Comparison of ENCODE assay signal across 26 mouse cellular contexts in the genomic region with DNA sequence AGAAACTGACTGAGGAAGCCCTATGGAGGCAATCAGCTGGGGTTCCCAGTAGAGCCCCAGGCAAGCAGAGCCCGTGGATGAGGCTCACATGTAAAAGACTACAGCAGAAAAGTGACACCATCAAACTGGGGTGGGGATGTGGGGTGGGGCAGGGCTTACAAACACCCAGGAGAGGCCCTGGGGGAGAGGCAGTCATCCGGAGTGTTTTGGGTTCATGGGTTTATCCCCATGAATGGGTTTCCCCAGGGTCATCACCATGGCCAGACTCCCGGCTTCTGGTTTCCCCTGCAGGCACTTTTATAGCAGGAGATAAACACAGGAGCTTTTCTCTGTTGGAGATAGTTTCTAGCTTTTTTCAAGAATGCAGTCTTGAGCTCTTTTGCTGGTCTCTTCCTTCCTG. TPM values are rescaled to one million over a fixed set of nuclear protein-coding genes. Genes with fewer than 3 reads are reported as not detected.
DNase-seq lines count a peak whose midpoint lies in the region; ATAC-seq and TF ChIP-seq lines count a peak whose summit lies in the region.
"Had no signal": no experiment of that assay in that cellular context is flagged by ENCODE, and none has a peak within 500 bp of the region (broad histone marks: within the 10 kb centered on the region; RNA-seq: fewer than 3 reads in every experiment).

No protein-coding gene starts in this region.

- H3K36me3 ChIP-seq in embryonic facial prominence, embryonic 14.5 days (ENCODE audit: control insufficient read depth, insufficient read depth, low read length), result no peaks in the 10 kb centered on the region
- H3K36me3 ChIP-seq in embryonic facial prominence, embryonic 10.5 days (replicated peaks), result no peaks in the 10 kb centered on the region
- H3K36me3 ChIP-seq in kidney, embryonic 14.5 days (ENCODE audit: control insufficient read depth, insufficient read depth, low read length), result no peaks in the 10 kb centered on the region
- H3K36me3 ChIP-seq in kidney, postnatal 0 days (ENCODE audit: insufficient read depth, low read length), result no peaks in the 10 kb centered on the region
- no peaks in the 10 kb centered on the region for H3K36me3 ChIP-seq in liver, embryonic 11.5 days (ENCODE audit: control insufficient read depth, insufficient read depth, low read length)
- H3K36me3 ChIP-seq: embryonic facial prominence, embryonic 12.5 days; forebrain, embryonic 12.5 days; forebrain, embryonic 15.5 days; heart, embryonic 13.5 days had no signal

- WGBS in embryonic facial prominence, embryonic 14.5 days, result 34% methylated on average over 3 of the region's 3 CpGs
- WGBS in embryonic facial prominence, embryonic 10.5 days, result 24% methylated on average over 3 of the region's 3 CpGs
- WGBS in kidney, embryonic 14.5 days, result 18% methylated on average over 3 of the region's 3 CpGs
- WGBS in kidney, postnatal 0 days, result 36% methylated on average over 3 of the region's 3 CpGs
- 67% methylated on average over 3 of the region's 3 CpGs for WGBS in liver, embryonic 11.5 days

- no peak overlapping the region for H3K4me2 ChIP-seq in embryonic facial prominence, embryonic 14.5 days (ENCODE audit: low read depth, low read length)
- H3K4me2 ChIP-seq in kidney, embryonic 14.5 days (replicated peaks; ENCODE audit: low read depth, low read length), result no peak overlapping the region
- no peak overlapping the region for H3K4me2 ChIP-seq in kidney, postnatal 0 days (ENCODE audit: low read length)
- H3K4me2 ChIP-seq in liver, embryonic 11.5 days, result no peak overlapping the region
- H3K4me2 ChIP-seq: embryonic facial prominence, embryonic 12.5 days; forebrain, embryonic 12.5 days; forebrain, embryonic 15.5 days; heart, embryonic 13.5 days; hindbrain, embryonic 14.5 days had no signal

- intact Hi-C loops in gastrocnemius, adult 2 months (cut with DNase I), result no loop called here

- DNase-seq in embryonic facial prominence, embryonic 14.5 days (ENCODE audit: low spot score), result no peak
- no peak for DNase-seq in embryonic facial prominence, embryonic 10.5 days (ENCODE audit: low spot score)
- DNase-seq in kidney, adult 11 months, result no peak
- peak; percentile 35 for DNase-seq in kidney, postnatal 0 days (ENCODE audit: low spot score)
- DNase-seq in kidney, postnatal 25 days, result no peak
- DNase-seq in liver, embryonic 11.5 days (ENCODE audit: low spot score), result no peak
- no peak for DNase-seq in gastrocnemius, adult 2 months
- DNase-seq: adrenal gland, postnatal 10 days; adrenal gland, postnatal 36 days; cerebellum, adult 18-20 months; cerebellum, adult 9-10 months; cerebellum, postnatal 14 days; gastrocnemius, postnatal 14 days; heart, adult 18-20 months; heart, postnatal 14 days; heart, postnatal 4 days had no signal

- no peaks in the 10 kb centered on the region for H3K4me1 ChIP-seq in embryonic facial prominence, embryonic 14.5 days (ENCODE audit: control insufficient read depth, insufficient read depth, low read length)
- H3K4me1 ChIP-seq in embryonic facial prominence, embryonic 10.5 days, result 0 out of 2 replicates have a peak, but pooled peaks cover 5% of the 10 kb centered on the region
- no peaks in the 10 kb centered on the region for H3K4me1 ChIP-seq in kidney, embryonic 14.5 days (ENCODE audit: control insufficient read depth, insufficient read depth, low read length)
- no peaks in the 10 kb centered on the region for H3K4me1 ChIP-seq in kidney, postnatal 0 days (replicated peaks; ENCODE audit: insufficient read depth, low read length)
- H3K4me1 ChIP-seq in liver, embryonic 11.5 days (replicated peaks; ENCODE audit: control insufficient read depth, insufficient read depth, low read length), result no peaks in the 10 kb centered on the region
- H3K4me1 ChIP-seq: embryonic facial prominence, embryonic 12.5 days; forebrain, embryonic 12.5 days; forebrain, embryonic 15.5 days; heart, embryonic 13.5 days had no signal

- peak; percentile 26; the same call in 1 of the 2 replicates for ATAC-seq in embryonic facial prominence, embryonic 14.5 days (ENCODE audit: low read depth)
- ATAC-seq in kidney, embryonic 14.5 days (ENCODE audit: low FRiP score, low TSS enrichment), result peak; percentile 72; the same call in 1 of the 2 replicates
- ATAC-seq in kidney, postnatal 0 days (replicated peaks; ENCODE audit: low FRiP score, low read depth), result no peak
- ATAC-seq in liver, embryonic 11.5 days (replicated peaks; ENCODE audit: low FRiP score), result no peak
- ATAC-seq: forebrain, embryonic 15.5 days; hindbrain, postnatal 0 days; inflammation-experienced regulatory T-cells, adult 6 months had no signal

- no peaks in the 10 kb centered on the region for H3K27me3 ChIP-seq in embryonic facial prominence, embryonic 14.5 days (replicated peaks; ENCODE audit: control insufficient read depth, insufficient read depth, low read length)
- no peaks in the 10 kb centered on the region for H3K27me3 ChIP-seq in embryonic facial prominence, embryonic 10.5 days (replicated peaks; ENCODE audit: low read depth, poor library complexity, severe bottlenecking)
- H3K27me3 ChIP-seq in kidney, embryonic 14.5 days (ENCODE audit: control insufficient read depth, insufficient read depth, low read length), result no peaks in the 10 kb centered on the region
- no peaks in the 10 kb centered on the region for H3K27me3 ChIP-seq in kidney, postnatal 0 days (ENCODE audit: insufficient read depth, low read length)
- no peaks in the 10 kb centered on the region for H3K27me3 ChIP-seq in liver, embryonic 11.5 days (replicated peaks; ENCODE audit: control insufficient read depth, insufficient read depth, low read length)
- H3K27me3 ChIP-seq: embryonic facial prominence, embryonic 12.5 days; forebrain, embryonic 12.5 days; forebrain, embryonic 15.5 days; heart, embryonic 13.5 days had no signal

- no peak for TF ChIP-seq CTCF in kidney, postnatal 0 days (IDR thresholded peaks at IDR 0.05; ENCODE audit: low read depth)
- TF ChIP-seq CTCF in gastrocnemius, adult 2 months (IDR thresholded peaks at IDR 0.05), result no peak

- no peak overlapping the region for H3K9ac ChIP-seq in embryonic facial prominence, embryonic 14.5 days (ENCODE audit: low read depth, low read length)
- no peak overlapping the region for H3K9ac ChIP-seq in kidney, embryonic 14.5 days (ENCODE audit: low read depth, low read length)
- H3K9ac ChIP-seq in kidney, postnatal 0 days (ENCODE audit: low read depth, low read length), result no peak overlapping the region
- H3K9ac ChIP-seq in liver, embryonic 11.5 days (ENCODE audit: low read depth, low read length), result no peak overlapping the region
- H3K9ac ChIP-seq: embryonic facial prominence, embryonic 12.5 days; forebrain, embryonic 12.5 days; forebrain, embryonic 15.5 days; heart, embryonic 13.5 days; hindbrain, embryonic 14.5 days had no signal

- no peak overlapping the region for H3K27ac ChIP-seq in embryonic facial prominence, embryonic 14.5 days (replicated peaks; ENCODE audit: low read depth, low read length)
- no peak overlapping the region for H3K27ac ChIP-seq in embryonic facial prominence, embryonic 10.5 days (replicated peaks)
- H3K27ac ChIP-seq in kidney, embryonic 14.5 days (ENCODE audit: low read depth, low read length), result no peak overlapping the region
- H3K27ac ChIP-seq in kidney, postnatal 0 days, result 0 out of 2 replicates have a peak overlapping the region, but pooled peaks have one; percentile 13
- no peak overlapping the region for H3K27ac ChIP-seq in liver, embryonic 11.5 days (ENCODE audit: low read depth, low read length)
- H3K27ac ChIP-seq in gastrocnemius, adult 2 months, result no peak overlapping the region
- H3K27ac ChIP-seq: embryonic facial prominence, embryonic 12.5 days; forebrain, embryonic 12.5 days; forebrain, embryonic 15.5 days; heart, embryonic 13.5 days; hindbrain, embryonic 14.5 days; hindbrain, postnatal 0 days had no signal

- no peak overlapping the region for H3K4me3 ChIP-seq in embryonic facial prominence, embryonic 14.5 days (ENCODE audit: low read depth, low read length)
- H3K4me3 ChIP-seq in embryonic facial prominence, embryonic 10.5 days, result no peak overlapping the region
- no peak overlapping the region for H3K4me3 ChIP-seq in kidney, embryonic 14.5 days (ENCODE audit: low read length)
- H3K4me3 ChIP-seq in kidney, postnatal 0 days (replicated peaks; ENCODE audit: low read depth, low read length), result no peak overlapping the region
- H3K4me3 ChIP-seq in liver, embryonic 11.5 days (ENCODE audit: low read depth, low read length), result no peak overlapping the region
- no peak overlapping the region for H3K4me3 ChIP-seq in gastrocnemius, adult 2 months
- H3K4me3 ChIP-seq: embryonic facial prominence, embryonic 12.5 days; erythroblast, embryonic 14.5 days; forebrain, embryonic 12.5 days; forebrain, embryonic 15.5 days; heart, embryonic 13.5 days had no signal

- H3K9me3 ChIP-seq in embryonic facial prominence, embryonic 14.5 days (ENCODE audit: control insufficient read depth, low read length), result no peaks in the 10 kb centered on the region
- H3K9me3 ChIP-seq in embryonic facial prominence, embryonic 10.5 days, result no peaks in the 10 kb centered on the region
- H3K9me3 ChIP-seq in kidney, embryonic 14.5 days (ENCODE audit: control insufficient read depth, low read length), result no peaks in the 10 kb centered on the region
- no peaks in the 10 kb centered on the region for H3K9me3 ChIP-seq in kidney, postnatal 0 days (replicated peaks; ENCODE audit: low read length)
- H3K9me3 ChIP-seq in liver, embryonic 11.5 days (ENCODE audit: control insufficient read depth, low read length), result no peaks in the 10 kb centered on the region
- H3K9me3 ChIP-seq: embryonic facial prominence, embryonic 12.5 days; forebrain, embryonic 12.5 days; forebrain, embryonic 15.5 days; heart, embryonic 13.5 days had no signal

RNA-seq across cellular contexts. Expression of a gene that starts 39.8 kb away (rescaled TPM):
- 3.5 and 4.9 TPM in 2 replicates for polyA plus RNA-seq in embryonic facial prominence, embryonic 14.5 days (2014; fragmentation: Nextera tagmentation; extraction: Ambion mirVana)
- polyA plus RNA-seq in embryonic facial prominence, embryonic 10.5 days (2016; fragmentation: Nextera tagmentation; extraction: Ambion mirVana), result 2.5 and 3.1 TPM in 2 replicates
- 7.0 and 7.4 TPM in 2 replicates for polyA plus RNA-seq in kidney, embryonic 14.5 days (2014; fragmentation: Nextera tagmentation; extraction: Ambion mirVana)
- polyA plus RNA-seq in kidney, postnatal 0 days (2015; fragmentation: Nextera tagmentation; extraction: Ambion mirVana), result 15.1 and 16.0 TPM in 2 replicates
- polyA plus RNA-seq in liver, embryonic 11.5 days (2014; fragmentation: Nextera tagmentation; extraction: Ambion mirVana), result 5.3 and 6.4 TPM in 2 replicates
- 1 to 10 TPM; 5.3 to 6.5 TPM for total RNA-seq in gastrocnemius, adult 2 months (2021)
- total RNA-seq: MEL had no signal
- polyA plus RNA-seq: inflammation-experienced regulatory T-cells, adult 6 months had no signal

RNA-seq across cellular contexts. Expression of a gene that starts 43.0 kb away (rescaled TPM):
- polyA plus RNA-seq in embryonic facial prominence, embryonic 14.5 days (2014; fragmentation: Nextera tagmentation; extraction: Ambion mirVana), result 9.9 and 10.8 TPM in 2 replicates
- polyA plus RNA-seq in embryonic facial prominence, embryonic 10.5 days (2016; fragmentation: Nextera tagmentation; extraction: Ambion mirVana), result 3.6 and 4.4 TPM in 2 replicates
- polyA plus RNA-seq in kidney, embryonic 14.5 days (2014; fragmentation: Nextera tagmentation; extraction: Ambion mirVana), result 10.5 and 11.3 TPM in 2 replicates
- polyA plus RNA-seq in kidney, postnatal 0 days (2015; fragmentation: Nextera tagmentation; extraction: Ambion mirVana), result 16.7 and 17.0 TPM in 2 replicates
- polyA plus RNA-seq in liver, embryonic 11.5 days (2014; fragmentation: Nextera tagmentation; extraction: Ambion mirVana), result 8.9 and 10.3 TPM in 2 replicates
- 1 to 10 TPM; 1.4 to 2.1 TPM for total RNA-seq in gastrocnemius, adult 2 months (2021)
- total RNA-seq: MEL had no signal

Comparison
In these comparisons a context has a peak if more than half of its experiments do, and no peak if none do; other contexts are left out.
1. ATAC-seq: peak in embryonic facial prominence, embryonic 14.5 days (single experiment) and kidney, embryonic 14.5 days (single experiment); none in kidney, postnatal 0 days (single experiment) and liver, embryonic 11.5 days (single experiment).